Mouse (Mus musculus): ENCODE measurements around the gene Rasl12. TPM values are rescaled to one million over a fixed set of nuclear protein-coding genes. Genes with fewer than 3 reads are reported as not detected.

The Rasl12 gene
- polyA plus RNA-seq, 1 experiment from 2014 or later = 6.7 TPM

Other genes with a start within 250 kb of the Rasl12 start
- 7.2 and 7.9 TPM in 2 replicates for gene Parp16, start 203.2 kb upstream of the Rasl12 start, polyA plus RNA-seq (2016; fragmentation: Nextera tagmentation; extraction: Ambion mirVana)
- 0.04 and 0.17 TPM in 2 replicates for gene Cilp, start 133.3 kb upstream of the Rasl12 start, polyA plus RNA-seq (2016; fragmentation: Nextera tagmentation; extraction: Ambion mirVana)
- 41.6 and 42.3 TPM in 2 replicates for gene Clpx, start 104.2 kb upstream of the Rasl12 start, polyA plus RNA-seq (2016; fragmentation: Nextera tagmentation; extraction: Ambion mirVana)
- 8.1 and 8.4 TPM in 2 replicates for gene Pdcd7, start 52.4 kb upstream of the Rasl12 start, polyA plus RNA-seq (2016; fragmentation: Nextera tagmentation; extraction: Ambion mirVana)
- gene Ubap1l, start 37.5 kb upstream of the Rasl12 start, polyA plus RNA-seq (2016; fragmentation: Nextera tagmentation; extraction: Ambion mirVana) = 0.29 and 0.36 TPM in 2 replicates
- 0.61 and 0.81 TPM in 2 replicates for gene Kbtbd13, start 6.9 kb upstream of the Rasl12 start, polyA plus RNA-seq (2016; fragmentation: Nextera tagmentation; extraction: Ambion mirVana)
- not detected in 2 replicates for gene Slc51b, start 24.4 kb downstream of the Rasl12 start, polyA plus RNA-seq (2016; fragmentation: Nextera tagmentation; extraction: Ambion mirVana)
- gene Mtfmt, start 37.3 kb downstream of the Rasl12 start, polyA plus RNA-seq (2016; fragmentation: Nextera tagmentation; extraction: Ambion mirVana) = 19.2 and 21.9 TPM in 2 replicates
- 93.6 and 101 TPM in 2 replicates for gene Spg21, start 62.4 kb downstream of the Rasl12 start, polyA plus RNA-seq (2016; fragmentation: Nextera tagmentation; extraction: Ambion mirVana)
- gene Ankdd1a, start 121.7 kb downstream of the Rasl12 start, polyA plus RNA-seq (2016; fragmentation: Nextera tagmentation; extraction: Ambion mirVana) = 0.10 TPM in 1 of 2 replicates, not detected in the other
- gene Plekho2, start 181.5 kb downstream of the Rasl12 start, polyA plus RNA-seq (2016; fragmentation: Nextera tagmentation; extraction: Ambion mirVana) = 13.4 and 13.9 TPM in 2 replicates
- 27.8 and 29.3 TPM in 2 replicates for gene Pif1, start 188.7 kb downstream of the Rasl12 start, polyA plus RNA-seq (2016; fragmentation: Nextera tagmentation; extraction: Ambion mirVana)
- 33.2 and 39.4 TPM in 2 replicates for gene Rbpms2, start 231.1 kb downstream of the Rasl12 start, polyA plus RNA-seq (2016; fragmentation: Nextera tagmentation; extraction: Ambion mirVana)